Mouse (Mus musculus) forebrain, postnatal 0 days (tissue): ENCODE data around the gene Adcy3. TPM values are rescaled to one million over a fixed set of nuclear protein-coding genes. Genes with fewer than 3 reads are reported as not detected.

Experiments
- ATAC-seq: fragments of 200-750 bp; cut with Nextera tagmentation; 2 replicates; pipeline ENCODE4 v1.8.0; 2017; ENCODE audit warnings: mild to moderate bottlenecking, moderate library complexity
- DNase-seq: peaks from one replicate; pipeline ENCODE4 v3.0.0-alpha.2; 2015
- H3K27ac ChIP-seq: fragments of 300-500 bp; sonication (generic); 2 replicates; pipeline ENCODE4 v1.5.1; 2014; ENCODE audit warnings: low read depth, mild to moderate bottlenecking, antibody characterized with exemption, low read length, moderate library complexity, mixed read lengths
- H3K27me3 ChIP-seq: fragments of 300-500 bp; sonication (generic); 2 replicates; pipeline ENCODE4 v1.6.1; 2014; ENCODE audit warnings: mild to moderate bottlenecking, low read length, mixed read lengths; ENCODE audit not compliant: insufficient read depth
- H3K36me3 ChIP-seq: fragments of 300-500 bp; sonication (generic); 2 replicates; pipeline ENCODE4 v1.6.1; 2014; ENCODE audit warnings: mild to moderate bottlenecking, moderate library complexity; ENCODE audit not compliant: insufficient read depth
- H3K4me1 ChIP-seq: fragments of 300-500 bp; sonication (generic); 2 replicates; pipeline ENCODE4 v1.6.1; 2014; ENCODE audit warnings: antibody characterized with exemption; ENCODE audit not compliant: insufficient read depth
- H3K4me2 ChIP-seq: fragments of 300-500 bp; sonication (generic); 2 replicates; pipeline ENCODE4 v1.6.1; 2014; ENCODE audit warnings: low read depth, mild to moderate bottlenecking, moderate library complexity
- H3K4me3 ChIP-seq: fragments of 300-500 bp; sonication (generic); 2 replicates; pipeline ENCODE4 v1.5.1; 2014; ENCODE audit warnings: low read depth, low read length, mixed read lengths
- H3K9ac ChIP-seq: fragments of 300-500 bp; sonication (generic); 2 replicates; pipeline ENCODE4 v1.6.1; 2014; ENCODE audit warnings: mild to moderate bottlenecking
- H3K9me3 ChIP-seq: fragments of 300-500 bp; sonication (generic); 2 replicates; pipeline ENCODE4 v1.6.1; 2016; ENCODE audit warnings: low read length
- CTCF ChIP-seq: sonication (generic); IDR thresholded peaks from 2 replicates; pipeline ENCODE4 v1.5.1; 2016; ENCODE audit warnings: antibody characterized with exemption, control low read depth, low read depth
- WGBS: fragments of 180-500 bp; shearing (Covaris S2); extraction: QIAGEN DNeasy Blood & Tissue Kit; methylation state at CpG from one replicate; pipeline ENCODE4 v1.1.7; 2014; 5-methylcytosine and 5-hydroxymethylcytosine counted together
- polyA plus RNA-seq: library from polyadenylated mRNA; unstranded; fragments of >200 nt; fragmentation: Nextera tagmentation; extraction: Ambion mirVana; gene quantifications from 2 replicates; pipeline ENCODE4 v1.2.1, GENCODE M21; 2015
- total RNA-seq: library from RNA; depleted of rRNA; stranded (reverse); fragments of >200 nt; gene quantifications from 2 replicates; pipeline ENCODE4 v1.2.3, GENCODE M21; 2014

Adcy3 gene
- total and polyA plus RNA-seq, 2 experiments from 2014 or later, result 10.2 to 29.7 TPM

GRCm38 (mm10) chr12:4193025-4193740, 60.3 kb downstream of the Adcy3 start:
- H3K9me3 ChIP-seq, result no peaks in the 10 kb centered on the region
- no peak overlapping the region for H3K27ac ChIP-seq
- DNase-seq (peak; percentile 35), ATAC-seq (0 out of 2 replicates have a peak, but pooled peaks have one; percentile 22)
- no peak overlapping the region for H3K9ac ChIP-seq
- 59% methylated on average over 10 of the region's 10 CpGs for WGBS
- no peak overlapping the region for H3K4me3 ChIP-seq
- H3K27me3 ChIP-seq, result no peaks in the 10 kb centered on the region
- peaks cover 12% of the 10 kb centered on the region for H3K36me3 ChIP-seq
- TF ChIP-seq CTCF, result no peak
- no peaks in the 10 kb centered on the region for H3K4me1 ChIP-seq
- no peak overlapping the region for H3K4me2 ChIP-seq

- Histone ChIP-seq H3K4me2 (no peak overlapping the region), H3K4me3 (no peak overlapping the region), H3K9ac (no peak overlapping the region), H3K9me3 (no peaks in the 10 kb centered on the region), H3K27ac (no peak overlapping the region), H3K4me1 (no peaks in the 10 kb centered on the region), H3K27me3 (no peaks in the 10 kb centered on the region), H3K36me3 (peaks cover 21% of the 10 kb centered on the region)
- WGBS, result 88% methylated on average over 14 of the region's 14 CpGs
- TF ChIP-seq CTCF, result no peak
- DNase-seq, result no peak
- no peak for ATAC-seq
Observed at GRCm38 (mm10) chr12:4194643-4195042, 61.7 kb downstream of the Adcy3 start.

GRCm38 (mm10) chr12:4198702-4199101, 65.8 kb downstream of the Adcy3 start:
- Histone ChIP-seq H3K36me3 (peaks cover 47% of the 10 kb centered on the region), H3K9me3 (no peaks in the 10 kb centered on the region), H3K4me1 (no peaks in the 10 kb centered on the region), H3K27ac (no peak overlapping the region), H3K9ac (no peak overlapping the region), H3K27me3 (no peaks in the 10 kb centered on the region), H3K4me2 (no peak overlapping the region), H3K4me3 (no peak overlapping the region)
- WGBS, result 90% methylated on average over 4 of the region's 4 CpGs
- no peak for DNase-seq
- ATAC-seq, result no peak
- no peak for TF ChIP-seq CTCF

- no peak overlapping the region for H3K9ac ChIP-seq
- WGBS, result 95% methylated on average over 11 of the region's 11 CpGs
- H3K4me1 ChIP-seq, result no peaks in the 10 kb centered on the region
- peaks cover 50% of the 10 kb centered on the region for H3K36me3 ChIP-seq
- H3K4me3 ChIP-seq, result no peak overlapping the region
- H3K9me3 ChIP-seq, result no peaks in the 10 kb centered on the region
- TF ChIP-seq CTCF, result no peak
- no peaks in the 10 kb centered on the region for H3K27me3 ChIP-seq
- DNase-seq, result no peak
- H3K4me2 ChIP-seq, result no peak overlapping the region
- no peak for ATAC-seq
- H3K27ac ChIP-seq, result no peak overlapping the region
Observed at GRCm38 (mm10) chr12:4199271-4199670, 66.4 kb downstream of the Adcy3 start.

GRCm38 (mm10) chr12:4201454-4202200, 68.7 kb downstream of the Adcy3 start:
- Histone ChIP-seq H3K36me3 (peaks cover 57% of the 10 kb centered on the region), H3K27ac (no peak overlapping the region), H3K9me3 (no peaks in the 10 kb centered on the region), H3K4me1 (no peaks in the 10 kb centered on the region), H3K9ac (no peak overlapping the region), H3K4me3 (no peak overlapping the region), H3K4me2 (no peak overlapping the region), H3K27me3 (no peaks in the 10 kb centered on the region)
- TF ChIP-seq CTCF, result no peak
- DNase-seq (no peak), ATAC-seq (no peak)
- 85% methylated on average over 13 of the region's 13 CpGs for WGBS

GRCm38 (mm10) chr12:4202206-4202605, 69.3 kb downstream of the Adcy3 start:
- no peaks in the 10 kb centered on the region for H3K9me3 ChIP-seq
- H3K9ac ChIP-seq, result no peak overlapping the region
- WGBS, result 90% methylated on average over 4 of the region's 4 CpGs
- H3K36me3 ChIP-seq, result peaks cover 58% of the 10 kb centered on the region
- H3K4me1 ChIP-seq, result no peaks in the 10 kb centered on the region
- H3K27ac ChIP-seq, result no peak overlapping the region
- no peak overlapping the region for H3K4me3 ChIP-seq
- no peak overlapping the region for H3K4me2 ChIP-seq
- TF ChIP-seq CTCF, result no peak
- DNase-seq, result no peak
- H3K27me3 ChIP-seq, result no peaks in the 10 kb centered on the region
- no peak for ATAC-seq

- H3K27me3 ChIP-seq, result no peaks in the 10 kb centered on the region
- H3K9ac ChIP-seq, result no peak overlapping the region
- TF ChIP-seq CTCF, result no peak
- 94% methylated on average over 11 of the region's 11 CpGs for WGBS
- H3K27ac ChIP-seq, result no peak overlapping the region
- no peaks in the 10 kb centered on the region for H3K9me3 ChIP-seq
- no peak overlapping the region for H3K4me2 ChIP-seq
- ATAC-seq (no peak), DNase-seq (no peak)
- H3K4me1 ChIP-seq, result no peaks in the 10 kb centered on the region
- peaks cover 63% of the 10 kb centered on the region for H3K36me3 ChIP-seq
- no peak overlapping the region for H3K4me3 ChIP-seq
Observed at GRCm38 (mm10) chr12:4206106-4206505, 73.2 kb downstream of the Adcy3 start.
